Mouse (Mus musculus): Measurements from ENCODE around the gene Snorc. TPM values are rescaled to one million over a fixed set of nuclear protein-coding genes. Genes with fewer than 3 reads are reported as not detected.

The Snorc gene
- polyA plus RNA-seq, 1 experiment from 2014 or later = not detected

DNA sequence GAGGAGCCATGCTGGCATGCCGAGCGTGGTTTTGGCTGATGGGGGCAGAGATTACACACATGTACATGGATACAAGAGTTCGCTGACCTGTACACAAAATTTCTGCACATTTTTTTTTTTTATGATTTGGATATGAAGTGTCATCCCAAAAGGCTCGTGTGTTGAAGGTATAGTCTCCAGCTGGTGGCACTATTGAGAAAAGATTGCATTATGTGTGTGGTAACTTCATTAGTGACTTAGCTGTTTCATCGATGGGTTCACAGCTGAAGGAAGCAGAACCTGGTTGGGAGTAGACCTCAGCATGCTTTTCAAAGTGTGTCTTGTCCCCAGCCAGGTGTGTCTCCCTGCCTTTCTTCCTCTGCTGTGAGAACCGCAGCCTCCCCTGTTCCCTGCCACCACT, 1.8 kb upstream of the Snorc start:
- H3K9ac ChIP-seq (ENCODE audit: low read length) = no peak overlapping the region
- no peak for ATAC-seq
- H3K4me2 ChIP-seq (ENCODE audit: low read length) = no peak overlapping the region
- 81% methylated on average over 6 of the region's 6 CpGs for WGBS
- H3K27me3 ChIP-seq (replicated peaks; ENCODE audit: control insufficient read depth, insufficient read depth, low read length) = 0 out of 2 replicates have a peak, but pooled peaks cover 3% of the 10 kb centered on the region
- no peaks in the 10 kb centered on the region for H3K36me3 ChIP-seq (ENCODE audit: control insufficient read depth, insufficient read depth, low read length)
- no peaks in the 10 kb centered on the region for H3K4me1 ChIP-seq (ENCODE audit: control insufficient read depth, insufficient read depth, low read length)
- H3K4me3 ChIP-seq (ENCODE audit: low read depth, low read length) = no peak overlapping the region
- H3K27ac ChIP-seq (ENCODE audit: low read depth, low read length) = no peak overlapping the region
- H3K9me3 ChIP-seq (replicated peaks; ENCODE audit: control insufficient read depth, low read length) = no peaks in the 10 kb centered on the region
- peak; percentile 34 for DNase-seq (ENCODE audit: low spot score)

DNA sequence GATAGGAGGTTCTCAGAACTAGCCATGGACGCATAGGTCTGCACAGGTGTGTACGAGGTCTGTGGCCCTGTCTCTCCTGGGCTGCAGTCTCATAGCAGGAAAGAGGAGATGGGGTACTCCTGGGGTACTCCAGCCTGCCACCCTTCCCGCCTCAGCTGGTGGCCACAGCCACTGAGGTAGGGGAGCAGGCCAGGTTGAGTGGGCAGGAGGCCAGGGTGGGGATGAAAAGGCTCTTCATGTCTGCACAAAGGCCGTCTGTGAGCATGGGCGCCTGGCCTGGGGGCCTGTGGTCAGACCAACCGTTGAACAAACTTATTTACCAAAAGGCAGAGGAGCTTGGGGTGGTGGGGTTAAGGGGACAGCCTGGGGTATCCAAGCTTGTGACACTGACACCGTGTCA, 1.8 kb downstream of the Snorc start:
- Histone ChIP-seq H3K4me1 (ENCODE audit: control insufficient read depth, insufficient read depth, low read length) (no peaks in the 10 kb centered on the region), H3K4me3 (ENCODE audit: low read depth, low read length) (no peak overlapping the region), H3K9ac (ENCODE audit: low read length) (no peak overlapping the region), H3K4me2 (ENCODE audit: low read length) (no peak overlapping the region), H3K27ac (ENCODE audit: low read depth, low read length) (no peak overlapping the region), H3K27me3 (replicated peaks; ENCODE audit: control insufficient read depth, insufficient read depth, low read length) (0 out of 2 replicates have a peak, but pooled peaks cover 6% of the 10 kb centered on the region), H3K36me3 (ENCODE audit: control insufficient read depth, insufficient read depth, low read length) (no peaks in the 10 kb centered on the region), H3K9me3 (replicated peaks; ENCODE audit: control insufficient read depth, low read length) (no peaks in the 10 kb centered on the region)
- 80% methylated on average over 7 of the region's 7 CpGs for WGBS
- DNase-seq (ENCODE audit: low spot score) (no peak), ATAC-seq (no peak)

DNA sequence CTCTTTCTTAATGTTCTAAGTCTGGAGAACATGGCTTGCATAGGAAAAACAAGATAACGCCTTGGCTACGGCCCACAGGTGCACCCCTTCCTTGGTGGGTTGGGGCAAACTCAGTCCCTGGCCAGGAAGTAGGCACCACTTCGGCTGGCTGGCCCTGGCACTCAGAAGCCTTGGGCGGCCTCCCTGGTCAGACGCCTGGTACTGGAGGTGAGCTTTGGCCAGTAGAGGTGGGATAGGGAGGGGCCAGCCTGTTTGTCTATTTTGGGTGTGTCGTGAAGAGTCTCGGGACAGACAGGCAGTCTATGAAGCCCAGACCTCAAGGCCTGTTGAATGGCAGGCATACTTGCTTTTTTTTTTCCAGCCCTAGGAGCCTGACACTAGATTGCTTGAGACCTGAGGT, 2.5 kb downstream of the Snorc start:
- Histone ChIP-seq H3K9me3 (replicated peaks; ENCODE audit: control insufficient read depth, low read length) (no peaks in the 10 kb centered on the region), H3K4me3 (ENCODE audit: low read depth, low read length) (no peak overlapping the region), H3K9ac (ENCODE audit: low read length) (no peak overlapping the region), H3K36me3 (ENCODE audit: control insufficient read depth, insufficient read depth, low read length) (no peaks in the 10 kb centered on the region), H3K27me3 (replicated peaks; ENCODE audit: control insufficient read depth, insufficient read depth, low read length) (0 out of 2 replicates have a peak, but pooled peaks cover 6% of the 10 kb centered on the region), H3K27ac (ENCODE audit: low read depth, low read length) (no peak overlapping the region), H3K4me2 (ENCODE audit: low read length) (no peak overlapping the region), H3K4me1 (ENCODE audit: control insufficient read depth, insufficient read depth, low read length) (no peaks in the 10 kb centered on the region)
- 79% methylated on average over 7 of the region's 7 CpGs for WGBS
- ATAC-seq = no peak
- DNase-seq (ENCODE audit: low spot score) = no peak

DNA sequence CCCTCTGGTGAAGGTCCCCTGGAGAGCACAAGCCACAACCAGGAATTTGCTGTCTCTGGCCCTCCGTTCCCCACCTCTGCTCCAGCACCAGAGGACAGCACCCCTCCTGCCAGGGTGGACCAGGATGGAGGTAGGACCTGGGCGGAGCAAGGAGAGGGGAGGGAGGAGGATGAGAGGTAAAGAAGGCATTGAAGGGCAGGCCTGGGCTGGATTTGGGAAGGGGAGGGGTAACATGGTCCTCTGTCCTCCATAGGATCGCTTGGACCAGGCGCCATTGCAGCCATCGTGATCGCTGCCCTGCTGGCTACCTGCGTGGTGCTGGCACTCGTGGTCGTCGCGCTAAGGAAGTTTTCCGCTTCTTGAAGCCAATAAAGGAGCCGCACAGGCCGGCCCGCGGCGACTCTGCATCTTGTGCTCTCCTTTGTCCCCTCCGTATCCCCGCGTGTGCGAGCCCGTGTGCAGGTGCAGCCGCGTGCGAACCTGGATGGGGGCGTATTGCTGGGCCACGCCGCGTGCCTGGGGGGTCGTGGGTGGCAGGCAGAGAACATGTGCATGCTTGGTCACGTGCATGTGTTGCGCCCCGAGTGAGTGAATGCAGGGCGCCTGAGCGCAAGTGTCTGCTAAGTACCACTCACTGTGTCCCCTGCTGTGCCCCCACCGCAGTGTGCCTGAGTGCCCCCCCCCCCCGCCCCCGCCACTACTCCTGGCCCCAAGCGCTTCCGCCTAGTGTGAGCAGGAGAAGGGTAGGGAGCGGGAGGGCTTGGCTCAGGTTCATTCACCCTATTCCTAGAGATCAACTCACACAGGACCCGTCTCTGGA, 5.2 kb downstream of the Snorc start:
- peak; percentile 63 for ATAC-seq

DNA sequence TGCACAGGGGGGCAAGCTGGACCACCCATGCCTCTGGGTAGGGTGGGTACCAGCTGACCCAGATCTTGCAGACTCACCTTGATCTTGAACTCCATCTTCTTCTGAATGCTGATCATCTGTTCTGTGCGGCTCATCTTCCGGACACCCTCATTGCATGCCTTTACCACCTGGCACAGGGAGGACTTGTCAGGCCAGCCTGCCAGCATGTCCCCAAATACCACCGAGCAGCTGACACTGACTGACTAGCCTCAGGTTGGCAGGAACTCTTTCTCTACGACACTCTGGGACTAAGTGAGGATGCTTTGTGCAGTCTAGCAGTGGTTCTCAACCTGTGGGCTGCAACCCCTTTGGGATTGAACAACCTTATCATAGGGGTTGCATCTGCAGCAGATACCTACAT, 12.5 kb downstream of the Snorc start:
- DNase-seq (ENCODE audit: low spot score) (no peak), ATAC-seq (no peak)
- Histone ChIP-seq H3K27ac (ENCODE audit: low read depth, low read length) (no peak overlapping the region), H3K9me3 (replicated peaks; ENCODE audit: control insufficient read depth, low read length) (no peaks in the 10 kb centered on the region), H3K4me1 (ENCODE audit: control insufficient read depth, insufficient read depth, low read length) (no peaks in the 10 kb centered on the region), H3K9ac (ENCODE audit: low read length) (no peak overlapping the region), H3K4me3 (ENCODE audit: low read depth, low read length) (no peak overlapping the region), H3K36me3 (ENCODE audit: control insufficient read depth, insufficient read depth, low read length) (no peaks in the 10 kb centered on the region), H3K4me2 (ENCODE audit: low read length) (no peak overlapping the region), H3K27me3 (replicated peaks; ENCODE audit: control insufficient read depth, insufficient read depth, low read length) (no peaks in the 10 kb centered on the region)
- WGBS = 83% methylated on average over 4 of the region's 4 CpGs

More for the DNA sequence above, 5.2 kb downstream of the Snorc start:
- 3% methylated on average over 32 of the region's 42 CpGs for WGBS
- Histone ChIP-seq H3K27ac (ENCODE audit: low read depth, low read length) (no peak overlapping the region), H3K4me3 (ENCODE audit: low read depth, low read length) (peak overlapping the region; percentile 28), H3K9me3 (replicated peaks; ENCODE audit: control insufficient read depth, low read length) (no peaks in the 10 kb centered on the region), H3K4me2 (ENCODE audit: low read length) (peak overlapping the region; percentile 70), H3K9ac (ENCODE audit: low read length) (peak overlapping the region; percentile 51; the same call in 1 of the 2 replicates), H3K4me1 (ENCODE audit: control insufficient read depth, insufficient read depth, low read length) (no peaks in the 10 kb centered on the region), H3K27me3 (replicated peaks; ENCODE audit: control insufficient read depth, insufficient read depth, low read length) (0 out of 2 replicates have a peak, but pooled peaks cover 6% of the 10 kb centered on the region), H3K36me3 (ENCODE audit: control insufficient read depth, insufficient read depth, low read length) (no peaks in the 10 kb centered on the region)
- DNase-seq (ENCODE audit: low spot score) = peak; percentile 25

DNA sequence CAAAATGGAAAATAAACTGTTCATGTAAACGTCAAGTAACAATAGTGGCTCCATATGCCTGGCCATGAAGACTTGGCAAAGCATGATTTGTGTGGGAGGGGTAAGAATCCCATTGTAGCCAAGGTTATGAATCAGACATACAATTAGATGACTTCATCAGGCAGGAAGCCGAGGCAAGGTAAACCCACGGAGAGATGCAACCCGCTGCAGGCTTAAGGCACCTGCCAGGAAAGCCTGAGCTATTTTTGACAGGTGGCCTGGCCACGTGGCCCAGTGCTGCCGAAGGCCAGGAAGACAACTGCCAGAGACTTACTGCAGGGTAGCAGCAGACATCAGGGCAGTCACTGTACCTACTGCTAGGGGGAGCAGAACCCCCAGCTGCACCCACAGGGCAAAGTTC, 16.3 kb downstream of the Snorc start:
- DNase-seq (ENCODE audit: low spot score) = no peak
- 73% methylated on average over 6 of the region's 6 CpGs for WGBS
- no peaks in the 10 kb centered on the region for H3K9me3 ChIP-seq (replicated peaks; ENCODE audit: control insufficient read depth, low read length)
- no peak overlapping the region for H3K4me2 ChIP-seq (ENCODE audit: low read length)
- H3K27ac ChIP-seq (ENCODE audit: low read depth, low read length) = no peak overlapping the region
- no peak overlapping the region for H3K4me3 ChIP-seq (ENCODE audit: low read depth, low read length)
- H3K27me3 ChIP-seq (replicated peaks; ENCODE audit: control insufficient read depth, insufficient read depth, low read length) = no peaks in the 10 kb centered on the region
- no peak overlapping the region for H3K9ac ChIP-seq (ENCODE audit: low read length)
- ATAC-seq = no peak
- no peaks in the 10 kb centered on the region for H3K36me3 ChIP-seq (ENCODE audit: control insufficient read depth, insufficient read depth, low read length)
- no peaks in the 10 kb centered on the region for H3K4me1 ChIP-seq (ENCODE audit: control insufficient read depth, insufficient read depth, low read length)

DNA sequence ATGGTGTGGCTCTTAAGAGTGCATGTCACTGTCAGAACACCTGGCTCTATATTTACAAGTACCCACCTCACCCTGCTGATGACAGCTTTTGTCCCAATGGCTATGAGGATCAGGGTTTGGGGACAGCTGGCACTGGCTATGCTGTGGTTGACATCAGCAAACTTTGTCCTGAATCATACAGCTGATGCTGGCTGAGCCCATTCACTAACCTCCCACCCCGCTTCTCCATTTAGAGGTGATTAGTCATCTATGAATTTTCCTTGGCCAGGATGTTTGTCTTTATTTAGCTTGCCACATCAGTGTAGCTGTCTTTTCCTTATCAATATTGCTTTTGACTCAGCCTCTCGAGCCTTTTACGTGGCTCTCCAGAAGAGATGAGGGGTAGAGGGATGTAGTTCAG, 22.2 kb downstream of the Snorc start:
- Histone ChIP-seq H3K9ac (ENCODE audit: low read length) (no peak overlapping the region), H3K27ac (ENCODE audit: low read depth, low read length) (no peak overlapping the region), H3K9me3 (replicated peaks; ENCODE audit: control insufficient read depth, low read length) (no peaks in the 10 kb centered on the region), H3K4me3 (ENCODE audit: low read depth, low read length) (no peak overlapping the region), H3K36me3 (ENCODE audit: control insufficient read depth, insufficient read depth, low read length) (no peaks in the 10 kb centered on the region), H3K4me1 (ENCODE audit: control insufficient read depth, insufficient read depth, low read length) (no peaks in the 10 kb centered on the region), H3K27me3 (replicated peaks; ENCODE audit: control insufficient read depth, insufficient read depth, low read length) (no peaks in the 10 kb centered on the region), H3K4me2 (ENCODE audit: low read length) (no peak overlapping the region)
- DNase-seq (ENCODE audit: low spot score) (no peak), ATAC-seq (no peak)
- 92% methylated on average over 3 of the region's 3 CpGs for WGBS

DNA sequence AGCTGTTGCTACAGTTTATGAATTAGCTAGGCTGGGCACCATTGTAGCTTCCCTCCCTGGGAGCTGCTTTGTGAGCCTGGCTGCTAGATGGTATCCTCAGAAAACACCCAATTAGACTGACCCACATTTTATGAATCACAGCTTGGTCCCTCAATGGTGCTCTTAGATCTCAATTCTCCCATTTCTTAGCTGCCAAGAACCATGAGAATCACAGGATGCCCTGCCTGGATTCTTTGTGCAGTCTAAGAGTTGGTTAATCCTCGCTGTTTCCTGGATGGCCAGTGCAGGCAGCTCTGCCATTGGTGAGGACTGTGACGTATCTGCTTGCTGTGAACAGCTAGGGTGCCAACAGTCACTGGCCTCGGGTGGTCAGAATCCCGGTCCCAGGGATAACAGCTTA, 23.5 kb downstream of the Snorc start:
- Histone ChIP-seq H3K9me3 (replicated peaks; ENCODE audit: control insufficient read depth, low read length) (no peaks in the 10 kb centered on the region), H3K4me3 (ENCODE audit: low read depth, low read length) (no peak overlapping the region), H3K9ac (ENCODE audit: low read length) (no peak overlapping the region), H3K27ac (ENCODE audit: low read depth, low read length) (no peak overlapping the region), H3K4me2 (ENCODE audit: low read length) (no peak overlapping the region), H3K27me3 (replicated peaks; ENCODE audit: control insufficient read depth, insufficient read depth, low read length) (no peaks in the 10 kb centered on the region), H3K4me1 (ENCODE audit: control insufficient read depth, insufficient read depth, low read length) (no peaks in the 10 kb centered on the region), H3K36me3 (ENCODE audit: control insufficient read depth, insufficient read depth, low read length) (no peaks in the 10 kb centered on the region)
- WGBS = 71% methylated on average over 4 of the region's 4 CpGs
- no peak for DNase-seq (ENCODE audit: low spot score)
- no peak for ATAC-seq

DNA sequence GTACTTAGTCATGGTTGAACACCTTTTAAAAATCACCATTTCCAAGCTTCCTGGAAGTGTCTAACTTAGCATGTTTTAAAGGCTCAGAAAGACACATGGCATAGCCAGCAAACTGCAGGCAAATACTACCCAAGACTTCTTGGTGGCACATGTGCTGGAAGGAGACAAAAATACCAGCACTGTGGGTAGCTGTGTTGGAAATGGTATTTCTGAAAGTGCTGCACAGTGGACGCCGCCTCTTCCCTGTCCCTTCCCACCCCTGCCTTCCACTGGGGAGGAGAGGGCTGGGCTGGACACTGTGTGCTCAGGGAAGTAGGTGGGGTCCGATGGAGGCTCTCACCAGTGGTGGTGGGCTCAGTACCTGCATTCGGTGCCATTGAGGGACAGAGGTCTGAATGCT, 35.5 kb downstream of the Snorc start:
- H3K9ac ChIP-seq (ENCODE audit: low read length) = no peak overlapping the region
- no peak overlapping the region for H3K4me2 ChIP-seq (ENCODE audit: low read length)
- no peak for DNase-seq (ENCODE audit: low spot score)
- H3K27ac ChIP-seq (ENCODE audit: low read depth, low read length) = no peak overlapping the region
- no peak overlapping the region for H3K4me3 ChIP-seq (ENCODE audit: low read depth, low read length)
- ATAC-seq = no peak
- no peaks in the 10 kb centered on the region for H3K36me3 ChIP-seq (ENCODE audit: control insufficient read depth, insufficient read depth, low read length)
- H3K27me3 ChIP-seq (replicated peaks; ENCODE audit: control insufficient read depth, insufficient read depth, low read length) = peaks cover 21% of the 10 kb centered on the region
- H3K4me1 ChIP-seq (ENCODE audit: control insufficient read depth, insufficient read depth, low read length) = peaks cover 5% of the 10 kb centered on the region; the same call in 1 of the 2 replicates
- no peaks in the 10 kb centered on the region for H3K9me3 ChIP-seq (replicated peaks; ENCODE audit: control insufficient read depth, low read length)
- 92% methylated on average over 4 of the region's 4 CpGs for WGBS

All from forebrain, embryonic 14.5 days (tissue).